Mouse (Mus musculus): ENCODE measurements around the gene Lrp6. TPM values are rescaled to one million over a fixed set of nuclear protein-coding genes. Genes with fewer than 3 reads are reported as not detected.

Gene Lrp6
- total RNA-seq, 2 experiments from 2014 or later = 17.2 to 36.1 TPM

GRCm38 (mm10) chr6:134407226-134407625 is 159.5 kb downstream of the Lrp6 start:
- ATAC-seq (replicated peaks; ENCODE audit: poor library complexity, severe bottlenecking) = no peak

- no peak for ATAC-seq (replicated peaks; ENCODE audit: poor library complexity, severe bottlenecking)
Observed at GRCm38 (mm10) chr6:134403684-134404070, 163.1 kb downstream of the Lrp6 start.

- ATAC-seq (replicated peaks; ENCODE audit: poor library complexity, severe bottlenecking) = peak; percentile 88
Observed at GRCm38 (mm10) chr6:134402914-134403683, 163.7 kb downstream of the Lrp6 start.

Other genes with a start within 250 kb of the Lrp6 start
- gene Bcl2l14, start 170.6 kb downstream of the Lrp6 start, total RNA-seq (2014; fragmentation: Nextera tagmentation) = 2.0 TPM in 1 of 2 replicates, not detected in the other
- gene Bcl2l14, start 170.6 kb downstream of the Lrp6 start, total RNA-seq (2017) = 0.60 and 4.0 TPM in 2 replicates
- 5.3 and 6.3 TPM in 2 replicates for gene Mansc1, start 65.5 kb upstream of the Lrp6 start, total RNA-seq (2014; fragmentation: Nextera tagmentation)
- gene Mansc1, start 65.5 kb upstream of the Lrp6 start, total RNA-seq (2017) = 3.5 and 5.0 TPM in 2 replicates
- 13.5 and 19.0 TPM in 2 replicates for gene Borcs5, start 72.5 kb upstream of the Lrp6 start, total RNA-seq (2014; fragmentation: Nextera tagmentation)
- gene Borcs5, start 72.5 kb upstream of the Lrp6 start, total RNA-seq (2017) = 5.8 and 6.4 TPM in 2 replicates
- 2.3 and 3.5 TPM in 2 replicates for gene Dusp16, start 225.7 kb upstream of the Lrp6 start, total RNA-seq (2014; fragmentation: Nextera tagmentation)
- gene Dusp16, start 225.7 kb upstream of the Lrp6 start, total RNA-seq (2017) = 0.21 and 5.8 TPM in 2 replicates

All from granulocyte monocyte progenitor cell, adult 5-6 weeks (primary cell).